Mouse (Mus musculus): ENCODE results near the gene AK157302. TPM values are rescaled to one million over a fixed set of nuclear protein-coding genes. Genes with fewer than 3 reads are reported as not detected.
"Not testable (repeated sequence)": the region's sequence is repeated elsewhere in the genome, so short reads cannot be mapped to it uniquely, and the experiment has no call there.

Gene AK157302
- total RNA-seq (2021), result 10 to 100 TPM; 22.8 to 23.3 TPM
- long read RNA-seq, experiment 1, transcript AK157302-201 (1 exons, 1,924 nt), result major isoform, 60 of 60 reads
- long read RNA-seq, experiment 1, partial matches to known transcripts, result 0 of 60 reads
- long read RNA-seq, experiment 1, other reads (novel, unspliced or antisense), result 0 of 60 reads
- long read RNA-seq, experiment 2, transcript AK157302-201 (1 exons, 1,924 nt), result major isoform, 24 of 24 reads
- long read RNA-seq, experiment 2, partial matches to known transcripts, result 0 of 24 reads
- long read RNA-seq, experiment 2, other reads (novel, unspliced or antisense), result 0 of 24 reads

- DNase-seq (ENCODE audit: low spot score), result no peak
Observed at GRCm38 (mm10) chr13:21495080-21495479, at the start of gene AK157302. Gene AK157302, plus strand, starts transcription at chr13:21495223.

GRCm38 (mm10) chr13:21446796-21447195 is 48.2 kb upstream of the AK157302 start:
- no peak for DNase-seq (ENCODE audit: low spot score)

GRCm38 (mm10) chr13:21447856-21448614 is 47.0 kb upstream of the AK157302 start:
- no peak for DNase-seq (ENCODE audit: low spot score)

GRCm38 (mm10) chr13:21453042-21453441 is 42.0 kb upstream of the AK157302 start:
- no peak for DNase-seq (ENCODE audit: low spot score)

GRCm38 (mm10) chr13:21453449-21453848 is 41.6 kb upstream of the AK157302 start, which contains the start of gene Zscan26:
Gene Zscan26, minus strand, starts transcription at chr13:21453730.
- peak; percentile 84 for DNase-seq (ENCODE audit: low spot score)

GRCm38 (mm10) chr13:21454133-21454532 is 40.9 kb upstream of the AK157302 start:
- DNase-seq (ENCODE audit: low spot score), result no peak

GRCm38 (mm10) chr13:21456347-21456746 is 38.7 kb upstream of the AK157302 start:
- no peak for DNase-seq (ENCODE audit: low spot score)

GRCm38 (mm10) chr13:21462516-21462915 is 32.5 kb upstream of the AK157302 start:
- not testable (repeated sequence) for DNase-seq (ENCODE audit: low spot score)

GRCm38 (mm10) chr13:21467336-21467735 is 27.7 kb upstream of the AK157302 start:
- no peak for DNase-seq (ENCODE audit: low spot score)

GRCm38 (mm10) chr13:21468061-21469019 is 26.7 kb upstream of the AK157302 start, which contains the start of gene Nkapl:
Gene Nkapl, minus strand, starts transcription at chr13:21468509.
- peak; percentile 79 for DNase-seq (ENCODE audit: low spot score)

- DNase-seq (ENCODE audit: low spot score), result no peak
Observed at GRCm38 (mm10) chr13:21469097-21469496, 25.9 kb upstream of the AK157302 start.

GRCm38 (mm10) chr13:21472427-21472826 is 22.6 kb upstream of the AK157302 start:
- DNase-seq (ENCODE audit: low spot score), result no peak

GRCm38 (mm10) chr13:21478759-21479670 is 16.0 kb upstream of the AK157302 start, which contains the start of the genes Zkscan4 and Gm10065:
Gene Zkscan4, plus strand, starts transcription at chr13:21478907.
Gene Gm10065, minus strand, starts transcription at chr13:21479441.
- peak; percentile 59 for DNase-seq (ENCODE audit: low spot score)

- no peak for DNase-seq (ENCODE audit: low spot score)
Observed at GRCm38 (mm10) chr13:21486881-21487280, 8.1 kb upstream of the AK157302 start.

GRCm38 (mm10) chr13:21492847-21493246 is 2.2 kb upstream of the AK157302 start:
- DNase-seq (ENCODE audit: low spot score), result no peak

- DNase-seq (ENCODE audit: low spot score), result not testable (repeated sequence)
Observed at GRCm38 (mm10) chr13:21501182-21501581, 6.2 kb downstream of the AK157302 start, which contains the start of gene Gm11273. Gene Gm11273, minus strand, starts transcription at chr13:21501418.

- DNase-seq (ENCODE audit: low spot score), result no peak
Observed at GRCm38 (mm10) chr13:21502296-21502695, 7.3 kb downstream of the AK157302 start.

- DNase-seq (ENCODE audit: low spot score), result peak; percentile 74
Observed at GRCm38 (mm10) chr13:21506221-21506649, 11.2 kb downstream of the AK157302 start.

GRCm38 (mm10) chr13:21530136-21530535 is 35.1 kb downstream of the AK157302 start:
- no peak for DNase-seq (ENCODE audit: low spot score)

- DNase-seq (ENCODE audit: low spot score), result peak; percentile 91
Observed at GRCm38 (mm10) chr13:21530781-21531201, 35.8 kb downstream of the AK157302 start, which contains the start of gene Zkscan8. Gene Zkscan8, minus strand, starts transcription at chr13:21531120.
